Mouse (Mus musculus): ENCODE data around the gene Rab23.

DNA sequence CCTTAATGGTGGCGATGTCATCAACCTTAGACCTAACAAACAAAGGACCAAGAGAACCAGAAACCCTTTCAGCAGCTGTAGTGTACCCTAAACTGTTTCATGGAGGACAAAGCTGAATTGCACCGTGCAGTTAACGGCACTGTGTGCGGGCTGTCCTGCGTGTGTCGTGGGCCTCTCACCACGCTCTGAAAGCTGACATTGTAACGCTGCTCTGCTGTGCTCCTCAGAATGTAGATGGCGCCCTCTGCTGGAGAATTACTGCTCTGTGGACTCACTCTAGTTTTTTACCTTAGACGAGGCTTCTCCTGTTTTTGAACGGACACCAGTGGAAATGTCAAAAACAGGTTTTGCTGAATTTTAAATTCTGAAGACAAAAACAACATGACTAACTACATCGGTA is 19.6 kb downstream of the Rab23 start:
- TF ChIP-seq POLR2A (IDR thresholded peaks at IDR 0.05; ENCODE audit: extremely low read depth, insufficient read depth, low read length) (no peak), CTCF (IDR thresholded peaks at IDR 0.05; ENCODE audit: low read depth, low read length) (peak; percentile 83)
